Mouse (Mus musculus): Measurements from ENCODE around the gene 3110082I17Rik. TPM values are rescaled to one million over a fixed set of nuclear protein-coding genes. Genes with fewer than 3 reads are reported as not detected.

3110082I17Rik gene
- polyA plus RNA-seq, 1 experiment from 2014 or later = 22.4 TPM

GRCm38 (mm10) chr5:139449926-139450325 is 10.4 kb downstream of the 3110082I17Rik start:
- Histone ChIP-seq H3K4me2 (no peak overlapping the region), H3K27me3 (replicated peaks) (no peaks in the 10 kb centered on the region), H3K36me3 (peaks cover 11% of the 10 kb centered on the region), H3K4me3 (no peak overlapping the region), H3K4me1 (peaks cover 13% of the 10 kb centered on the region), H3K9ac (0 out of 2 replicates have a peak overlapping the region, but pooled peaks have one; percentile 30), H3K27ac (replicated peaks) (no peak overlapping the region), H3K9me3 (no peaks in the 10 kb centered on the region)
- 31% methylated on average over 4 of the region's 4 CpGs for WGBS
- no peak for ATAC-seq (ENCODE audit: extremely low read depth, insufficient number of reproducible peaks, low FRiP score, low TSS enrichment)

- 45% methylated on average over 5 of the region's 5 CpGs for WGBS
- Histone ChIP-seq H3K36me3 (peaks cover 5% of the 10 kb centered on the region; the same call in 1 of the 2 replicates), H3K9me3 (no peaks in the 10 kb centered on the region), H3K4me2 (no peak overlapping the region), H3K4me1 (peaks cover 13% of the 10 kb centered on the region), H3K27ac (replicated peaks) (no peak overlapping the region), H3K4me3 (no peak overlapping the region), H3K27me3 (replicated peaks) (no peaks in the 10 kb centered on the region), H3K9ac (peak overlapping the region; percentile 24; the same call in 1 of the 2 replicates)
- no peak for ATAC-seq (ENCODE audit: extremely low read depth, insufficient number of reproducible peaks, low FRiP score, low TSS enrichment)
Observed at GRCm38 (mm10) chr5:139449161-139449791, 11.1 kb downstream of the 3110082I17Rik start.

GRCm38 (mm10) chr5:139448025-139448424 is 12.3 kb downstream of the 3110082I17Rik start:
- H3K4me2 ChIP-seq = no peak overlapping the region
- no peak overlapping the region for H3K4me3 ChIP-seq
- no peaks in the 10 kb centered on the region for H3K27me3 ChIP-seq (replicated peaks)
- H3K9ac ChIP-seq = no peak overlapping the region
- ATAC-seq (ENCODE audit: extremely low read depth, insufficient number of reproducible peaks, low FRiP score, low TSS enrichment) = no peak
- 0 out of 2 replicates have a peak, but pooled peaks cover 2% of the 10 kb centered on the region for H3K36me3 ChIP-seq
- H3K27ac ChIP-seq (replicated peaks) = no peak overlapping the region
- 49% methylated on average over 6 of the region's 6 CpGs for WGBS
- H3K9me3 ChIP-seq = no peaks in the 10 kb centered on the region
- peaks cover 13% of the 10 kb centered on the region for H3K4me1 ChIP-seq

- Histone ChIP-seq H3K4me1 (peaks cover 22% of the 10 kb centered on the region), H3K27ac (replicated peaks) (no peak overlapping the region), H3K27me3 (replicated peaks) (peaks cover 4% of the 10 kb centered on the region; the same call in 1 of the 2 replicates), H3K36me3 (no peaks in the 10 kb centered on the region), H3K9me3 (no peaks in the 10 kb centered on the region), H3K4me3 (no peak overlapping the region), H3K9ac (no peak overlapping the region), H3K4me2 (no peak overlapping the region)
- no peak for ATAC-seq (ENCODE audit: extremely low read depth, insufficient number of reproducible peaks, low FRiP score, low TSS enrichment)
- 84% methylated on average over 8 of the region's 8 CpGs for WGBS
Observed at GRCm38 (mm10) chr5:139445258-139445657, 15.1 kb downstream of the 3110082I17Rik start.

GRCm38 (mm10) chr5:139442962-139443361 is 17.4 kb downstream of the 3110082I17Rik start:
- Histone ChIP-seq H3K9ac (no peak overlapping the region), H3K4me3 (no peak overlapping the region), H3K36me3 (no peaks in the 10 kb centered on the region), H3K9me3 (no peaks in the 10 kb centered on the region), H3K27ac (replicated peaks) (no peak overlapping the region), H3K4me1 (peaks cover 12% of the 10 kb centered on the region; the same call in 1 of the 2 replicates), H3K27me3 (replicated peaks) (peaks cover 8% of the 10 kb centered on the region; the same call in 1 of the 2 replicates), H3K4me2 (no peak overlapping the region)
- WGBS = 80% methylated on average over 4 of the region's 4 CpGs
- no peak for ATAC-seq (ENCODE audit: extremely low read depth, insufficient number of reproducible peaks, low FRiP score, low TSS enrichment)

GRCm38 (mm10) chr5:139442428-139442827 is 17.9 kb downstream of the 3110082I17Rik start:
- no peak overlapping the region for H3K4me2 ChIP-seq
- ATAC-seq (ENCODE audit: extremely low read depth, insufficient number of reproducible peaks, low FRiP score, low TSS enrichment) = no peak
- no peaks in the 10 kb centered on the region for H3K9me3 ChIP-seq
- H3K4me3 ChIP-seq = no peak overlapping the region
- H3K9ac ChIP-seq = no peak overlapping the region
- H3K4me1 ChIP-seq = peaks cover 12% of the 10 kb centered on the region; the same call in 1 of the 2 replicates
- H3K27ac ChIP-seq (replicated peaks) = no peak overlapping the region
- 83% methylated on average over 12 of the region's 12 CpGs for WGBS
- no peaks in the 10 kb centered on the region for H3K36me3 ChIP-seq
- peaks cover 8% of the 10 kb centered on the region; the same call in 1 of the 2 replicates for H3K27me3 ChIP-seq (replicated peaks)

GRCm38 (mm10) chr5:139441726-139442018 is 18.7 kb downstream of the 3110082I17Rik start:
- H3K4me1 ChIP-seq = peaks cover 12% of the 10 kb centered on the region; the same call in 1 of the 2 replicates
- no peaks in the 10 kb centered on the region for H3K36me3 ChIP-seq
- no peak overlapping the region for H3K4me3 ChIP-seq
- H3K27ac ChIP-seq (replicated peaks) = no peak overlapping the region
- ATAC-seq (ENCODE audit: extremely low read depth, insufficient number of reproducible peaks, low FRiP score, low TSS enrichment) = no peak
- 93% methylated on average over 2 of the region's 2 CpGs for WGBS
- no peak overlapping the region for H3K4me2 ChIP-seq
- H3K9ac ChIP-seq = no peak overlapping the region
- no peaks in the 10 kb centered on the region for H3K9me3 ChIP-seq
- H3K27me3 ChIP-seq (replicated peaks) = peaks cover 8% of the 10 kb centered on the region; the same call in 1 of the 2 replicates

- ATAC-seq (ENCODE audit: extremely low read depth, insufficient number of reproducible peaks, low FRiP score, low TSS enrichment) = no peak
- 85% methylated on average over 11 of the region's 11 CpGs for WGBS
- no peak overlapping the region for H3K27ac ChIP-seq (replicated peaks)
- no peak overlapping the region for H3K9ac ChIP-seq
- peaks cover 8% of the 10 kb centered on the region; the same call in 1 of the 2 replicates for H3K27me3 ChIP-seq (replicated peaks)
- no peaks in the 10 kb centered on the region for H3K9me3 ChIP-seq
- H3K4me1 ChIP-seq = peaks cover 12% of the 10 kb centered on the region; the same call in 1 of the 2 replicates
- H3K36me3 ChIP-seq = no peaks in the 10 kb centered on the region
- H3K4me2 ChIP-seq = no peak overlapping the region
- H3K4me3 ChIP-seq = no peak overlapping the region
Observed at GRCm38 (mm10) chr5:139440926-139441725, 19.2 kb downstream of the 3110082I17Rik start.

- H3K9ac ChIP-seq = no peak overlapping the region
- no peaks in the 10 kb centered on the region for H3K9me3 ChIP-seq
- 73% methylated on average over 5 of the region's 5 CpGs for WGBS
- peaks cover 12% of the 10 kb centered on the region; the same call in 1 of the 2 replicates for H3K4me1 ChIP-seq
- no peak overlapping the region for H3K27ac ChIP-seq (replicated peaks)
- H3K4me2 ChIP-seq = no peak overlapping the region
- no peak overlapping the region for H3K4me3 ChIP-seq
- no peaks in the 10 kb centered on the region for H3K36me3 ChIP-seq
- peaks cover 8% of the 10 kb centered on the region; the same call in 1 of the 2 replicates for H3K27me3 ChIP-seq (replicated peaks)
- no peak for ATAC-seq (ENCODE audit: extremely low read depth, insufficient number of reproducible peaks, low FRiP score, low TSS enrichment)
Observed at GRCm38 (mm10) chr5:139440451-139440850, 19.9 kb downstream of the 3110082I17Rik start.

- no peak overlapping the region for H3K9ac ChIP-seq
- peaks cover 15% of the 10 kb centered on the region; the same call in 1 of the 2 replicates for H3K27me3 ChIP-seq (replicated peaks)
- H3K27ac ChIP-seq (replicated peaks) = no peak overlapping the region
- 85% methylated on average over 12 of the region's 12 CpGs for WGBS
- peaks cover 17% of the 10 kb centered on the region; the same call in 1 of the 2 replicates for H3K4me1 ChIP-seq
- H3K9me3 ChIP-seq = no peaks in the 10 kb centered on the region
- H3K36me3 ChIP-seq = no peaks in the 10 kb centered on the region
- ATAC-seq (ENCODE audit: extremely low read depth, insufficient number of reproducible peaks, low FRiP score, low TSS enrichment) = no peak
- H3K4me2 ChIP-seq = no peak overlapping the region
- no peak overlapping the region for H3K4me3 ChIP-seq
Observed at GRCm38 (mm10) chr5:139438440-139438839, 21.9 kb downstream of the 3110082I17Rik start.

- no peak for ATAC-seq (ENCODE audit: extremely low read depth, insufficient number of reproducible peaks, low FRiP score, low TSS enrichment)
- Histone ChIP-seq H3K36me3 (no peaks in the 10 kb centered on the region), H3K4me3 (no peak overlapping the region), H3K27ac (replicated peaks) (no peak overlapping the region), H3K9me3 (no peaks in the 10 kb centered on the region), H3K4me2 (no peak overlapping the region), H3K4me1 (peaks cover 17% of the 10 kb centered on the region; the same call in 1 of the 2 replicates), H3K9ac (no peak overlapping the region), H3K27me3 (replicated peaks) (peaks cover 17% of the 10 kb centered on the region; the same call in 1 of the 2 replicates)
- 91% methylated on average over 4 of the region's 4 CpGs for WGBS
Observed at GRCm38 (mm10) chr5:139437769-139438168, 22.6 kb downstream of the 3110082I17Rik start.
